In the genomic region with DNA sequence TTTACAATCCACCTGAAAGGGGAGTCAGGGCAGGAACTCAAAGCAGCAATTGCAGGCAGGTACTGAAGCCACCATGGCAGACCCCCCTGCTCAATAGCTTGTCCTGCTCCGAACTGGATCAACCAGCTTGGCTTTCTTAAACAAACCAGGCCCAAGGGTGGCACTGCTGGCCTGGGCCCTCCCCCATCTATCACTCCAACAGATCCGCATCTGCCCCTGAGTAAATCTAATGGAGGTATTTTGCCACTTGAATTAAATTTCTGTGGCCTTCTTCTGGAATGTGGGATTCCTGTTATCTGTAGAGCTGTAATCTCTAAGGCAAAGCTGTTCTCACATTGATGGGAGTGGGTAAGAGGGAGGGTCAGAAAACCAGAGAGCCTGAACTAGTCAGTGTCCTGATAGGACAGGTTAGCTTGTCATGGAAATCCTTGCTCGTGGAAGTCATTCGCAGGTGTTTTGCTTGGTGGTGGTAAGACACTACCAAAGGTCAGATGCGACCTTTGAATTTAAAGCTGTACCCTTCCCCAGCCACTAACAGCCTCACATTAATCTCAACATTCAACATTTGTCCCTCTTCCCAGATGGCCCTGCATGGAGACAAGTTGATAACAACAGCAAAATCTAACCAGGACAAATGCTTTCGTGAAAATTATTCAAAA, we compare ENCODE assay signal across 8 mouse cellular contexts. TPM values are rescaled to one million over a fixed set of nuclear protein-coding genes. Genes with fewer than 3 reads are reported as not detected.
A peak's percentile ranks its signal among the peaks of the same experiment; 100 is the strongest.
DNase-seq lines count a peak whose midpoint lies in the region; ATAC-seq and TF ChIP-seq lines count a peak whose summit lies in the region.

No protein-coding gene starts in this region.

- H3K4me1 ChIP-seq in kidney, postnatal 0 days (replicated peaks; ENCODE audit: insufficient read depth, low read length), result 0 out of 2 replicates have a peak, but pooled peaks cover 5% of the 10 kb centered on the region
- peaks cover 10% of the 10 kb centered on the region for H3K4me1 ChIP-seq in heart, embryonic 15.5 days (replicated peaks)
- H3K4me1 ChIP-seq in liver, postnatal 0 days (ENCODE audit: insufficient read depth), result peaks cover 7% of the 10 kb centered on the region

- TF ChIP-seq CTCF in kidney, postnatal 0 days (IDR thresholded peaks at IDR 0.05; ENCODE audit: low read depth), result no peak
- no peak for TF ChIP-seq CTCF in liver, postnatal 0 days (IDR thresholded peaks at IDR 0.05; ENCODE audit: low read depth)

- H3K4me2 ChIP-seq in kidney, postnatal 0 days (ENCODE audit: low read length), result peak overlapping the region; percentile 80
- peak overlapping the region; percentile 75 for H3K4me2 ChIP-seq in heart, embryonic 15.5 days
- peak overlapping the region; percentile 83 for H3K4me2 ChIP-seq in liver, postnatal 0 days (ENCODE audit: low read depth, low read length)

- no peaks in the 10 kb centered on the region for H3K9me3 ChIP-seq in kidney, postnatal 0 days (replicated peaks; ENCODE audit: low read length)
- no peaks in the 10 kb centered on the region for H3K9me3 ChIP-seq in heart, embryonic 15.5 days (replicated peaks)
- no peaks in the 10 kb centered on the region for H3K9me3 ChIP-seq in liver, postnatal 0 days (ENCODE audit: low read length)

- no peak for DNase-seq in kidney, postnatal 0 days (ENCODE audit: low spot score)
- no peak for DNase-seq in kidney, postnatal 25 days
- peak; percentile 9 for DNase-seq in NIH3T3 (ENCODE audit: low read depth)
- DNase-seq in liver, postnatal 0 days, result peak; percentile 15
- DNase-seq in right cerebral cortex, adult 18-20 months, result no peak
- no peak for DNase-seq in left cerebral cortex, postnatal 14 days (ENCODE audit: low spot score in 2 of 2)
- no peak for DNase-seq in adrenal gland, postnatal 14 days

- H3K27me3 ChIP-seq in kidney, postnatal 0 days (ENCODE audit: insufficient read depth, low read length), result no peaks in the 10 kb centered on the region
- no peaks in the 10 kb centered on the region for H3K27me3 ChIP-seq in heart, embryonic 15.5 days
- no peaks in the 10 kb centered on the region for H3K27me3 ChIP-seq in liver, postnatal 0 days (ENCODE audit: insufficient read depth, low read length)

- intact Hi-C loops in left cerebral cortex, postnatal 14 days (cut with DNase I), result no loop called here

- WGBS in kidney, postnatal 0 days, result 34% methylated on average over 6 of the region's 6 CpGs
- 25% methylated on average over 6 of the region's 6 CpGs for WGBS in heart, embryonic 15.5 days
- WGBS in liver, postnatal 0 days (ENCODE audit: insufficient replicate concordance), result 28% methylated on average over 6 of the region's 6 CpGs

- peak overlapping the region; percentile 77 for H3K4me3 ChIP-seq in kidney, postnatal 0 days (replicated peaks; ENCODE audit: low read depth, low read length)
- peak overlapping the region; percentile 96 for H3K4me3 ChIP-seq in heart, embryonic 15.5 days
- H3K4me3 ChIP-seq in liver, postnatal 0 days (ENCODE audit: low read depth, low read length), result peak overlapping the region; percentile 98

- H3K27ac ChIP-seq in kidney, postnatal 0 days, result peak overlapping the region; percentile 78
- H3K27ac ChIP-seq in heart, embryonic 15.5 days, result peak overlapping the region; percentile 90
- H3K27ac ChIP-seq in liver, postnatal 0 days (ENCODE audit: low read depth), result peak overlapping the region; percentile 88

- no peak for ATAC-seq in kidney, postnatal 0 days (replicated peaks; ENCODE audit: low FRiP score, low read depth)
- no peak for ATAC-seq in heart, embryonic 15.5 days (replicated peaks; ENCODE audit: insufficient number of reproducible peaks, insufficient read depth, low FRiP score, low read depth)
- no peak for ATAC-seq in liver, postnatal 0 days

- H3K36me3 ChIP-seq in kidney, postnatal 0 days (ENCODE audit: insufficient read depth, low read length), result no peaks in the 10 kb centered on the region
- no peaks in the 10 kb centered on the region for H3K36me3 ChIP-seq in heart, embryonic 15.5 days
- H3K36me3 ChIP-seq in liver, postnatal 0 days (replicated peaks; ENCODE audit: insufficient read depth, low read length), result 0 out of 2 replicates have a peak, but pooled peaks cover 9% of the 10 kb centered on the region

- TF ChIP-seq EP300 in liver, postnatal 0 days (IDR thresholded peaks at IDR 0.05; ENCODE audit: low read depth), result no peak

- H3K9ac ChIP-seq in kidney, postnatal 0 days (ENCODE audit: low read depth, low read length), result peak overlapping the region; percentile 83
- H3K9ac ChIP-seq in heart, embryonic 15.5 days, result peak overlapping the region; percentile 82
- H3K9ac ChIP-seq in liver, postnatal 0 days (replicated peaks), result peak overlapping the region; percentile 95

RNA-seq across cellular contexts. Expression of a gene that starts 0.5 kb away (rescaled TPM):
- polyA plus RNA-seq in kidney, postnatal 0 days (2015; fragmentation: Nextera tagmentation; extraction: Ambion mirVana), result 0.42 TPM in 1 of 2 replicates, not detected in the other
- polyA plus RNA-seq in heart, embryonic 15.5 days (2015; fragmentation: Nextera tagmentation; extraction: Ambion mirVana), result not detected in 2 replicates
- not detected in 2 replicates for polyA plus RNA-seq in liver, postnatal 0 days (2015; fragmentation: Nextera tagmentation; extraction: Ambion mirVana)
- not detected for total RNA-seq in left cerebral cortex, postnatal 14 days (2021)
- not detected in 2 replicates for total RNA-seq in adrenal gland, postnatal 14 days (2021)

RNA-seq across cellular contexts. Expression of a gene that starts 1.3 kb away (rescaled TPM):
- 14.1 and 15.1 TPM in 2 replicates for polyA plus RNA-seq in kidney, postnatal 0 days (2015; fragmentation: Nextera tagmentation; extraction: Ambion mirVana)
- polyA plus RNA-seq in heart, embryonic 15.5 days (2015; fragmentation: Nextera tagmentation; extraction: Ambion mirVana), result 14.7 and 15.5 TPM in 2 replicates
- 13.1 and 13.6 TPM in 2 replicates for polyA plus RNA-seq in liver, postnatal 0 days (2015; fragmentation: Nextera tagmentation; extraction: Ambion mirVana)
- total RNA-seq in left cerebral cortex, postnatal 14 days (2021), result 1 to 10 TPM; 1.9 to 3.3 TPM
- total RNA-seq in adrenal gland, postnatal 14 days (2021), result 11.6 and 12.2 TPM in 2 replicates

Comparison
In these comparisons a context has a peak if more than half of its experiments do, and no peak if none do; other contexts are left out.
1. DNase-seq: peak in NIH3T3 (single experiment) and liver, postnatal 0 days (single experiment); none in kidney, postnatal 0 days (single experiment), kidney, postnatal 25 days (0 of 2), right cerebral cortex, adult 18-20 months (single experiment), left cerebral cortex, postnatal 14 days (0 of 2) and adrenal gland, postnatal 14 days (single experiment).
2. Peak in every context shown above with its lines, with median percentiles within 50 percentile points of each other: H3K27ac ChIP-seq, H3K4me2 ChIP-seq, H3K4me3 ChIP-seq and H3K9ac ChIP-seq.